Mouse (Mus musculus): ENCODE measurements around the gene Xndc1. TPM values are rescaled to one million over a fixed set of nuclear protein-coding genes. Genes with fewer than 3 reads are reported as not detected.
A peak's percentile ranks its signal among the peaks of the same experiment; 100 is the strongest.

The Xndc1 gene
- total and polyA plus RNA-seq, 2 experiments from 2014 or later, result 7.7 to 13.1 TPM

- TF ChIP-seq EP300 (IDR thresholded peaks at IDR 0.05; ENCODE audit: low read depth) (no peak), CTCF (IDR thresholded peaks at IDR 0.05; ENCODE audit: low read depth) (no peak)
- peaks cover 17% of the 10 kb centered on the region for H3K4me1 ChIP-seq (ENCODE audit: control insufficient read depth, insufficient read depth)
- H3K9ac ChIP-seq (replicated peaks; ENCODE audit: low read depth, low read length), result no peak overlapping the region
- WGBS, result 67% methylated on average over 5 of the region's 5 CpGs
- H3K4me3 ChIP-seq (ENCODE audit: low read depth, low read length), result no peak overlapping the region
- H3K27me3 ChIP-seq (ENCODE audit: control insufficient read depth, insufficient read depth, low read length), result no peaks in the 10 kb centered on the region
- peak overlapping the region; percentile 44 for H3K27ac ChIP-seq (ENCODE audit: low read depth)
- no peaks in the 10 kb centered on the region for H3K36me3 ChIP-seq (replicated peaks; ENCODE audit: control insufficient read depth, insufficient read depth, low read length)
- H3K9me3 ChIP-seq (replicated peaks; ENCODE audit: control insufficient read depth, low read length), result no peaks in the 10 kb centered on the region
- ATAC-seq (ENCODE audit: insufficient read depth, low read depth), result no peak
- H3K4me2 ChIP-seq (ENCODE audit: low read depth, low read length), result no peak overlapping the region
- no peak for DNase-seq (ENCODE audit: low spot score)
Observed at GRCm38 (mm10) chr7:102100868-102101267, 35.6 kb downstream of the Xndc1 start.

GRCm38 (mm10) chr7:102101487-102101886 lies 36.2 kb downstream of the Xndc1 start, which contains the start of gene Art1:
Gene Art1, plus strand, starts transcription at chr7:102101743.
- no peak for TF ChIP-seq EP300 (IDR thresholded peaks at IDR 0.05; ENCODE audit: low read depth)
- TF ChIP-seq CTCF (IDR thresholded peaks at IDR 0.05; ENCODE audit: low read depth), result no peak
- peak within 1 kb of the TSS; percentile 44 for H3K27ac ChIP-seq (ENCODE audit: low read depth)
- WGBS, result 40% methylated on average over 5 of the region's 5 CpGs
- no peak within 1 kb of the TSS for H3K9ac ChIP-seq (replicated peaks; ENCODE audit: low read depth, low read length)
- DNase-seq (ENCODE audit: low spot score) (no peak), ATAC-seq (ENCODE audit: insufficient read depth, low read depth) (no peak)
- peak within 1 kb of the TSS; percentile 65; the same call in 1 of the 2 replicates for H3K4me2 ChIP-seq (ENCODE audit: low read depth, low read length)
- no peaks in the 10 kb centered on the region for H3K9me3 ChIP-seq (replicated peaks; ENCODE audit: control insufficient read depth, low read length)
- no peaks in the 10 kb centered on the region for H3K36me3 ChIP-seq (replicated peaks; ENCODE audit: control insufficient read depth, insufficient read depth, low read length)
- H3K4me3 ChIP-seq (ENCODE audit: low read depth, low read length), result no peak within 1 kb of the TSS
- H3K27me3 ChIP-seq (ENCODE audit: control insufficient read depth, insufficient read depth, low read length), result no peaks in the 10 kb centered on the region
- peaks cover 17% of the 10 kb centered on the region for H3K4me1 ChIP-seq (ENCODE audit: control insufficient read depth, insufficient read depth)

GRCm38 (mm10) chr7:102102241-102102640 lies 36.9 kb downstream of the Xndc1 start:
- TF ChIP-seq EP300 (IDR thresholded peaks at IDR 0.05; ENCODE audit: low read depth), result no peak
- 0 out of 2 replicates have a peak, but pooled peaks have one; percentile 0 for TF ChIP-seq CTCF (IDR thresholded peaks at IDR 0.05; ENCODE audit: low read depth)
- no peaks in the 10 kb centered on the region for H3K9me3 ChIP-seq (replicated peaks; ENCODE audit: control insufficient read depth, low read length)
- peaks cover 22% of the 10 kb centered on the region for H3K4me1 ChIP-seq (ENCODE audit: control insufficient read depth, insufficient read depth)
- no peaks in the 10 kb centered on the region for H3K36me3 ChIP-seq (replicated peaks; ENCODE audit: control insufficient read depth, insufficient read depth, low read length)
- no peak for ATAC-seq (ENCODE audit: insufficient read depth, low read depth)
- H3K9ac ChIP-seq (replicated peaks; ENCODE audit: low read depth, low read length), result no peak overlapping the region
- no peak overlapping the region for H3K4me3 ChIP-seq (ENCODE audit: low read depth, low read length)
- H3K27me3 ChIP-seq (ENCODE audit: control insufficient read depth, insufficient read depth, low read length), result no peaks in the 10 kb centered on the region
- 55% methylated on average over 8 of the region's 8 CpGs for WGBS
- no peak overlapping the region for H3K4me2 ChIP-seq (ENCODE audit: low read depth, low read length)
- H3K27ac ChIP-seq (ENCODE audit: low read depth), result no peak overlapping the region
- no peak for DNase-seq (ENCODE audit: low spot score)

DNA sequence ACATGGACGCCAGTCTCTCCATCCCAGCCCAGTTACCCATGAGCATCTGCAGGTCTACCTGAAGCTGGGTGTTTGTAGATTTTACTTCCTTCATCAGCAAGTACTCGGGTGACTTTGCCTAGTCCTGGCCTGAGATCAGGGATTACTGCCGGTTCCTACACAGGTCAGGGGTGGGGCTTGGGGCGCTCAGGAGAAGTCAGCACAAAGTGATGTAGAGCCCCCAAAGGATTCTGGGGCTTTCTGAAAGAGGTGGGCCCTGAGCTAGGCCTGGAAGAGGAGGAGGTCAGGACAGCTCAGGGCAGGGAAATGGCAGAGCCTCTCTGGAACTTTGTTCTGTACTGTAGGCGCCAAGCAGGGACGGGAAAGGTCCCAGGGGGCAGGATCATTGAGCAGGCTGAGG lies 37.4 kb downstream of the Xndc1 start:
- Histone ChIP-seq H3K27ac (ENCODE audit: low read depth) (no peak overlapping the region), H3K9me3 (replicated peaks; ENCODE audit: control insufficient read depth, low read length) (no peaks in the 10 kb centered on the region), H3K9ac (replicated peaks; ENCODE audit: low read depth, low read length) (no peak overlapping the region), H3K4me2 (ENCODE audit: low read depth, low read length) (no peak overlapping the region), H3K27me3 (ENCODE audit: control insufficient read depth, insufficient read depth, low read length) (no peaks in the 10 kb centered on the region), H3K4me1 (ENCODE audit: control insufficient read depth, insufficient read depth) (peaks cover 22% of the 10 kb centered on the region), H3K4me3 (ENCODE audit: low read depth, low read length) (no peak overlapping the region), H3K36me3 (replicated peaks; ENCODE audit: control insufficient read depth, insufficient read depth, low read length) (no peaks in the 10 kb centered on the region)
- ATAC-seq (ENCODE audit: insufficient read depth, low read depth) (no peak), DNase-seq (ENCODE audit: low spot score) (no peak)
- 54% methylated on average over 6 of the region's 6 CpGs for WGBS
- TF ChIP-seq EP300 (IDR thresholded peaks at IDR 0.05; ENCODE audit: low read depth), result no peak
- no peak for TF ChIP-seq CTCF (IDR thresholded peaks at IDR 0.05; ENCODE audit: low read depth)

DNA sequence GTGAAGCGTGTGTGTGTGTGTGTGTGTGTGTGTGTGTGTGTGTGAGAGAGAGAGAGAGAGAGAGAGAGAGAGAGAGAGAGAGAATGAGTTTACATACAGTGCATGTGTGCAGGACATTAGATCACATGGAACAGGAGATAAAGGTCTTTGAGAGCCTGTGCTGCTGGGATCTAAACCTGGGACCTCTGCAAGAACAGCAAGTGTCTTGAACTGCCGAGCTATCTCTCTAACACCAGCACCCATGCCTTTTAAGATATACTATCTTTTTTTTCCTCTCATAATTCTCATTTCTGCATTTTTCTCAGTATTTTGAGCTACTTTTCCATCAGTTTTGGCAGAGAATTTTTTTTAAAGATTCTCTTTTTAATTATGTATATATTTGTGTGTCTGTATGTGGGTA lies 38.2 kb downstream of the Xndc1 start:
- Histone ChIP-seq H3K9ac (replicated peaks; ENCODE audit: low read depth, low read length) (no peak overlapping the region), H3K27ac (ENCODE audit: low read depth) (no peak overlapping the region), H3K4me2 (ENCODE audit: low read depth, low read length) (no peak overlapping the region), H3K27me3 (ENCODE audit: control insufficient read depth, insufficient read depth, low read length) (no peaks in the 10 kb centered on the region), H3K4me1 (ENCODE audit: control insufficient read depth, insufficient read depth) (peaks cover 22% of the 10 kb centered on the region), H3K4me3 (ENCODE audit: low read depth, low read length) (no peak overlapping the region), H3K36me3 (replicated peaks; ENCODE audit: control insufficient read depth, insufficient read depth, low read length) (no peaks in the 10 kb centered on the region), H3K9me3 (replicated peaks; ENCODE audit: control insufficient read depth, low read length) (no peaks in the 10 kb centered on the region)
- no peak for TF ChIP-seq CTCF (IDR thresholded peaks at IDR 0.05; ENCODE audit: low read depth)
- no peak for TF ChIP-seq EP300 (IDR thresholded peaks at IDR 0.05; ENCODE audit: low read depth)
- 55% methylated on average over 2 of the region's 2 CpGs for WGBS
- DNase-seq (ENCODE audit: low spot score) (no peak), ATAC-seq (ENCODE audit: insufficient read depth, low read depth) (no peak)

- H3K4me2 ChIP-seq (ENCODE audit: low read depth, low read length), result no peak overlapping the region
- 49% methylated on average over 5 of the region's 5 CpGs for WGBS
- H3K9me3 ChIP-seq (replicated peaks; ENCODE audit: control insufficient read depth, low read length), result no peaks in the 10 kb centered on the region
- H3K36me3 ChIP-seq (replicated peaks; ENCODE audit: control insufficient read depth, insufficient read depth, low read length), result no peaks in the 10 kb centered on the region
- H3K27me3 ChIP-seq (ENCODE audit: control insufficient read depth, insufficient read depth, low read length), result no peaks in the 10 kb centered on the region
- H3K9ac ChIP-seq (replicated peaks; ENCODE audit: low read depth, low read length), result no peak overlapping the region
- H3K4me1 ChIP-seq (ENCODE audit: control insufficient read depth, insufficient read depth), result peaks cover 22% of the 10 kb centered on the region
- no peak for DNase-seq (ENCODE audit: low spot score)
- no peak overlapping the region for H3K4me3 ChIP-seq (ENCODE audit: low read depth, low read length)
- ATAC-seq (ENCODE audit: insufficient read depth, low read depth), result no peak
- H3K27ac ChIP-seq (ENCODE audit: low read depth), result no peak overlapping the region
- no peak for TF ChIP-seq CTCF (IDR thresholded peaks at IDR 0.05; ENCODE audit: low read depth)
- no peak for TF ChIP-seq EP300 (IDR thresholded peaks at IDR 0.05; ENCODE audit: low read depth)
Observed at GRCm38 (mm10) chr7:102104126-102104525, 38.8 kb downstream of the Xndc1 start.
